23 mouse cellular contexts compared by ENCODE assay signal in genomic region chr19:28092252-28092651, GRCm38 (mm10).
DNase-seq lines count a peak whose midpoint lies in the region; ATAC-seq and TF ChIP-seq lines count a peak whose summit lies in the region.
"Had no signal": no experiment of that assay in that cellular context is flagged by ENCODE, and none has a peak within 500 bp of the region (broad histone marks: within the 10 kb centered on the region; RNA-seq: fewer than 3 reads in every experiment).

No protein-coding gene starts in this region.

- no peak for ATAC-seq in liver, postnatal 0 days
- ATAC-seq: activated CD4-positive, CD25-positive, alpha-beta regulatory T cell, adult 4 months; CD4-positive, CD25-positive, alpha-beta regulatory T cell, adult 4 months; inflammation-experienced regulatory T-cells, adult 6 months had no signal

- H3K4me2 ChIP-seq in liver, postnatal 0 days (ENCODE audit: low read depth, low read length) = no peak overlapping the region
- H3K4me2 ChIP-seq: heart, embryonic 11.5 days; hindbrain, embryonic 13.5 days; midbrain, embryonic 12.5 days; neural tube, embryonic 12.5 days had no signal

- WGBS in liver, postnatal 0 days (ENCODE audit: insufficient replicate concordance) = 82% methylated on average over 6 of the region's 6 CpGs

- no peak for TF ChIP-seq CTCF in liver, postnatal 0 days (IDR thresholded peaks at IDR 0.05; ENCODE audit: low read depth)

- DNase-seq in frontal cortex, adult 2 months (ENCODE audit: extremely low spot score in 1 of 2, low spot score in 1 of 2) = peak; percentile 26 to 71
- no peak for DNase-seq in frontal cortex, postnatal 14 days (ENCODE audit: low spot score in 2 of 2)
- DNase-seq in right cerebral cortex, adult 2 months (ENCODE audit: low spot score in 2 of 2) = peak; percentile 43 to 66
- DNase-seq in right cerebral cortex, postnatal 4 days = no peak
- DNase-seq in left cerebral cortex, postnatal 36 days (ENCODE audit: low spot score in 2 of 2) = peak; percentile 35 to 44
- no peak for DNase-seq in liver, postnatal 0 days
- no peak for DNase-seq in adrenal gland, postnatal 36 days
- DNase-seq: adrenal gland, postnatal 14 days; cerebellum, adult 11-12 months; cerebellum, postnatal 36 days; heart, postnatal 10 days; kidney, adult 8-10 months; kidney, postnatal 25 days; liver; lung, postnatal 10 days had no signal

- intact Hi-C loops in left cerebral cortex, postnatal 36 days (cut with DNase I) = no loop called here

- H3K4me3 ChIP-seq in liver, postnatal 0 days (ENCODE audit: low read depth, low read length) = no peak overlapping the region
- H3K4me3 ChIP-seq: hindbrain, embryonic 13.5 days; midbrain, embryonic 12.5 days; neural tube, embryonic 12.5 days had no signal

- no peaks in the 10 kb centered on the region for H3K36me3 ChIP-seq in liver, postnatal 0 days (replicated peaks; ENCODE audit: insufficient read depth, low read length)
- H3K36me3 ChIP-seq: hindbrain, embryonic 13.5 days; midbrain, embryonic 12.5 days; neural tube, embryonic 12.5 days had no signal

- H3K9me3 ChIP-seq in liver, postnatal 0 days (ENCODE audit: low read length) = no peaks in the 10 kb centered on the region
- H3K9me3 ChIP-seq: hindbrain, embryonic 13.5 days; midbrain, embryonic 12.5 days; neural tube, embryonic 12.5 days had no signal

- H3K27ac ChIP-seq in liver, postnatal 0 days (ENCODE audit: low read depth) = no peak overlapping the region
- H3K27ac ChIP-seq: hindbrain, embryonic 13.5 days; midbrain, embryonic 12.5 days; neural tube, embryonic 12.5 days; stomach, postnatal 0 days had no signal

- TF ChIP-seq EP300 in liver, postnatal 0 days (IDR thresholded peaks at IDR 0.05; ENCODE audit: low read depth) = no peak

- H3K4me1 ChIP-seq in liver, postnatal 0 days (ENCODE audit: insufficient read depth) = no peaks in the 10 kb centered on the region

- H3K27me3 ChIP-seq in liver, postnatal 0 days (ENCODE audit: insufficient read depth, low read length) = no peaks in the 10 kb centered on the region
- H3K27me3 ChIP-seq: hindbrain, embryonic 13.5 days; midbrain, embryonic 12.5 days; neural tube, embryonic 12.5 days had no signal

- no peak overlapping the region for H3K9ac ChIP-seq in liver, postnatal 0 days (replicated peaks)
- H3K9ac ChIP-seq: hindbrain, embryonic 13.5 days; midbrain, embryonic 12.5 days; neural tube, embryonic 12.5 days had no signal

Comparison
In these comparisons a context has a peak if more than half of its experiments do, and no peak if none do; other contexts are left out.
1. DNase-seq: peak in frontal cortex, adult 2 months (2 of 2), right cerebral cortex, adult 2 months (2 of 2) and left cerebral cortex, postnatal 36 days (2 of 2); none in frontal cortex, postnatal 14 days (0 of 2), right cerebral cortex, postnatal 4 days (single experiment), liver, postnatal 0 days (single experiment) and adrenal gland, postnatal 36 days (0 of 2).